Mouse (Mus musculus): ENCODE results near the gene Adrb1.

The Adrb1 gene

DNA sequence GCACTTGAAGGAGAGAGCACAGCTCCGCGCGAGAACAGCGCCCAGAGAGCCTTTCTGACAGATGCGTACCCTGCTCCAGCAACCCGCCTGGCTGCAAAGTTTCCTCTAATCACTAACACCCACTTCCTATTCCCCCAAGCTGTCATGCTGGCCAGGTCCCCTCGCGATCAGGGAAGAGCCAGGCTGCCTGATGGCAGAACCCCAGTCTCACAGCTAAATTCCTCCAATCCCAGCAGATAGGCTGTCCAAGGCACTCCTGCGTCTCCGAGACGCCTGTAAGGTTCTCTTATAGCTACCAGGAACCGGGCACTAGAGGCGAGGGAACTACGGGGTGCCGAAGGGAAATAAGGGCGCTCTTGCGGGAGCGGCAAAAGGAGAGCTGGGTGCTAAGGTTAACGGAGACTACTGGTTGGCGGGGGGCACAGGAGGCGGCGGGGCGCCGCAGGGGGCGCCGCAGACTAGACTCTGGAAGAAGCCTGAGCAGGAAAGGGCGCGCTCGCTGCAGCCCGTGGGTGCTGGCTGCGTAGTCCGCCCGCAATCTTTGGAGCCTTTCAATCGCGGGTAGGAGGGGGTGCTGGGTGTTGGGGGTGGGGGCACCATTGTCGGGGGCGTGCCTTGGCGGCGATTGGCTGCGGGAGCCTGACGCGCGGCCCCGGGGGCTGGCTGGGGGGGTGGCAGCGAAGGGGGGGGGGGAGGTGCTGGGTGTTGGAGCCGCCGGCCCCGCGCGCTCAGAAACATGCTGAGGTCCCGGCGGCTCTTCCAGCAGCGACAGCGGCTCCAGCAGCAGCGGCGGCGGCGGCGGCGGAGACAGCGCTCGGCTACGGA lies at the start of gene Adrb1:
Gene Adrb1 (plus strand): TSS at position 813 of the 825 bp plus-strand sequence.
- no peak for DNase-seq (ENCODE audit: extremely low spot score, low read depth, low spot score)

DNA sequence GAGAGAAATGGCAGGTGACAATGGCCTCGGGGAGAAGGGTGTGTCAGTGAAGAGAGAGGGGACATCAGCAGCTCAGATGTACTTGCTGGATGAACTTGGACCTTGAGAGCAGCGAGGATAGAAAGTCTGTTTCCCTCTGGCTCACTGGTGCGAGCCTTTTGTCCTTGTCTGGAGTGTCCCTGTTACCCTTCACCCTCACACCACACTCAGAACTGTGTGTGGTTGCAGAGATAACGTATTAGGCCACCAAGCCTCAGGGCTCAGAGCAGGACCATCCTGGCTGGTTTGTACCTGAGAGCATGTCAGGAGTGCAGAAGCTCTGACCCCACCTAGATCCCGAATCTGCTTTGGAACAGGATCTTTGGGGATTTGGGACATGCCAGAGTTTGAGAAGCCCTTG lies 46.3 kb upstream of the Adrb1 start:
- DNase-seq (ENCODE audit: extremely low spot score, low read depth, low spot score) = no peak

DNA sequence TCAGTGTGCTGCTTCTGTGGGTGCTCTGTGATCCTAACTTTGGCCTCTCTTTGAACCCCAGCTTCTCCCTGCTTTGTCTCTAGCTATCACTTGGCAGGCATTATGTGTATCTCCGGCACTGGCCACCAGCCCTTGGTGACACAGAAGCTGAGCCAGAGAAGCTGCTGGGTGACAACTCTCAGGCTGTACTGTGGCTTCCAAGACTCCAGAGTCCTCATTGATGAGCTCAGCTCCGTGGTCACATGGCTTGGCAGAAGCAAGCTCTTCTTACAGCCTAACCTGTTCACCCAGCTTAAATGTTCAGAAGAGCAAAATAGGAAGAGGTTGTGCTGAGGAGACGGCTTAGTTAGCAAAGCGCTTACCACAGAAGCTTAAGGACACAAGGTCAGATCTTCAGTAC lies 45.5 kb upstream of the Adrb1 start:
- no peak for DNase-seq (ENCODE audit: extremely low spot score, low read depth, low spot score)

DNA sequence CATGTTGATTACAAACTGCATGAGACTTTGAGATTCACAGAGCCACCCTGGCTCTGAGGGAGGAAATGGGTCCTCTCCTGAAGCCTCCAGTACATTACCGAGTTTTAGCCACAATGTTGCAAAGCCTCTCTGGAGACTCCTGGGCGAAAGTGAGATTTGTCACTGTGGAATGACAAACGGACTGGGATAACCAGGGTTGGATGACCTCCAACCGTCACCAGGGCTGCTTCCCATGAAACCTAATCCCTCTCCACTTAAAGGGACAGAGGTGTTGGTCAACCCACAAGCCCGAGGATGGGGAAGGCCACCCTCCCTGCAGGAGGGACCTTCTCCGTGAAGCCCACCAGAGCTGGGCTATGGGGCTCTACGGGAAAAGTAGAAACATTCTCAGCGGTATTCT lies 44.4 kb upstream of the Adrb1 start:
- DNase-seq (ENCODE audit: extremely low spot score, low read depth, low spot score) = no peak

DNA sequence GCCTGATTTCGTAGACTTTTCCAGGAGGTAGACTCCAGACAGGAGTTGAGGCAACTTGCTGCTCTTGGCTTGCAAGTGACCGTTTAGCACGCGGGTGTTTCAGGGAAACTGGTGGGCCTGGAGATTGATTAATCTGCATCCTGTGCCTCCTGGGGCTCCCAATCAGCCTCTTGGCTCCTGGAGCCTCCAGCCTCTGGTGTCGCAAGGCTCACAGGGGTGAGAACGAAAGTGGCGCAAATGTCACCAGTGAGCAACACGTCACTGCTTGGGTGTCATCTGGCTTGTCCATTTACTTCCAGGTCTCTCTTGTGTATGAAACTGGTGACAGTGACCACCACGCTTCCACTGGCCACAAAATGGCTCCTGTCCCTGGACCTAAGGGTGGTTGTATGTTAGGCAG lies 43.5 kb upstream of the Adrb1 start:
- DNase-seq (ENCODE audit: extremely low spot score, low read depth, low spot score) = no peak

DNA sequence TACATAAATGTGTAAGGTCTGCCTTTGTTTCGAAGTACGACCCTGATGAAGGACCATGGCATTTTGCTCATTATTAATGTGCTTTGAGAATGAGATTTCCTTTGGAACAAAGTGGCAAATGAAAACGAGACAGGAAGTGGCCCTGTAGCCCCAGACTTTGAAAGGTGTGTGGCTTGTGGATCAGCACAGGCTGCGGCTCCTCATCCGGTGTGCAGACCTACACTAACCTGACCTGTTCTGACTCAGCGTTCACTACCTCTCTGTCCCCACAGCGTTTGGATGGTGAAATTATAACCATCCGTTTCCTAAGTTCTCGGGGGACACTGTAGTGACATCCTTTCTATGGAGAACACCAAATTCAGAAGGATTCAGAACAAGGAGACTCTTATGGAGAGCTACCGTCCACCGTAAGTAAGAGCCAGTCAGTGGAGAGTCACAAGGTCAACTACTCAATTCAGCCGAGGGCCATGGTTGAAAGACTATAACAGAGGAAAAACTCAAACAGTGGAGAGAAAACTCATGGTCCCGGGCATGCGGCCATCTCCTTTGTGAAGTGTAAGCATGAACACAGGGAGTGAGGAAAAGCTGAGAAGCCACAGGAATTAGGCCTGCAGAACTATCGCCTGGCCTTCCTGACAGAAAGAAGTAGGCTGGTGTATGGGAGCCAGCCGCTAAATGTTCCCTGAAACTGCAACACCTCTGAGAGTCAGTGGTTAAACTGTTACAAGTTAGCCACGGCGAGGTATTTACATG lies 42.6 kb upstream of the Adrb1 start:
- no peak for DNase-seq (ENCODE audit: extremely low spot score, low read depth, low spot score)

DNA sequence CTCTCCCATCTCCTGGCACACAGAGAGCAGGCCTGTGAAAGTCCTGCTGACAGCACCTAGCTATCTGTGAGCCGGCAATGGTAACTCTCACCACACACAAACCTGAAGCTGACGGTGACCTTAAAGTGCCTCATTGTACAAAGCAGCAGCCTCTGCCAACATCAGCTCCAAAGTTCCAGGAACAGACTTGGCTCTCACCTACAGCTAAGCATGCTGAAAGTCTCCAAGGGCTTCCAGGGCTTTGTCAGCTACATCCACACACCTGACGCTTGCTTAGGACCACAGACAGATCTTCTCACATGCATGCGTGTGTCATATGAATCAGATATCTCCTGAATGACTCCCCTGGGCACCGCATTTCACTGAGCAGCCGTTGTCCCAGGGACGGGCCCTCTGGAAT lies 42.0 kb upstream of the Adrb1 start:
- no peak for DNase-seq (ENCODE audit: extremely low spot score, low read depth, low spot score)

DNA sequence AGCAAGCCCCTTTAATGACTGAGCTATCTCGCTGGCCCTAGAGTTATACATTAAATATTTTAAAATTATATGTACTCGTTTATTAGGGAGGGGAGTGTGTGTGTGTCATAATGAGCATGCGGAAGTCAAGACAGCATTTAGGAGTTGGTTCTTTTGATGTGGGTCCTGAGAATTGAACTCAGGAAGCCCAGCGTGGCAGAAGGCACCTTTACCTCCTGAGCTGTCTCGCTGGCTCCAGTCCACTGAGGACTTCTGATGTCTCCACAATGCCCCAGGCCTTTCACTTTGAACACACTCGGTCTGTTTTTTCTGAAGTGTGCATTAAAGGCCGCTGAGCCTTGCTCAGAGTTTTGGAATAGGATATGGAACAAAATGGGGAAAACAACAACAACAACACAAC lies 39.7 kb upstream of the Adrb1 start:
- DNase-seq (ENCODE audit: extremely low spot score, low read depth, low spot score) = no peak

DNA sequence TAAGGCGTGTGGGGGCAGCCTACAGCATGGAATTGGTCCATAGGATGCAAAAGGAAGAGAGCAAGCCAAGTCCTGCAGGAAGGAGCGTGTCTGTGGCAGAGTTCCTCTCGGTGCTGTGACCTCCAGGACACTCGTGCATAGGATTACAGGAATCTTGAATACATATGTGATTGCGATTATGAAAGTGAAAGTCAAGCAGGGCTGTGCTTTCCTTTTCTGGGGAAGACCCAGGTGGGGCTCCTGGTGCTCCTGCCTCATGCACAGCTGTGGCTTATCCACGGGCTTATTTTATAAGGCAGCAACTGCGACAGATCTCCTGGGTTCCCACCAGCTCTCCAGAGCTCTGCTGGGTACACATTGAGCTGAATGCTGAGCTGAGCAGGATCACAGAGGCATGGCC lies 39.2 kb upstream of the Adrb1 start:
- DNase-seq (ENCODE audit: extremely low spot score, low read depth, low spot score) = no peak

DNA sequence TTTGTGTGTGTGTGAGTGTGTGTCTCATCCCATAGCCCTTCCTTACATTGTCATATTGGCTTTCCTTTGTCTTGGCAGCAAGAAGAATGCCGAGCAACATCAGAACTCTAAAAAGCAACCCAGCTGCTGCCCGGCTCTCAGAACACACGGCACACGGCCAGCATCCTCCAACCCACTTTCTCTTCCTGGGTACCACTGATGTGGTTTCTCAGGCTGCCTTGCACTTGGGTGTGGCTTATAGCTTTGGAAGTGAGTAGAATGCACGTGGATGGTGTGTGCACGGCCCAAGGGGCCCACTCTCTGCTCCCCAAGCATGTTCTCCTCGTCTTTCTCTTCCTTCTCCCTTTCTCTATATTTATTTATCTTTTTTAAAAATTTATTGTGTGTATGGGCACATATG lies 36.5 kb upstream of the Adrb1 start:
- DNase-seq (ENCODE audit: extremely low spot score, low read depth, low spot score) = no peak

DNA sequence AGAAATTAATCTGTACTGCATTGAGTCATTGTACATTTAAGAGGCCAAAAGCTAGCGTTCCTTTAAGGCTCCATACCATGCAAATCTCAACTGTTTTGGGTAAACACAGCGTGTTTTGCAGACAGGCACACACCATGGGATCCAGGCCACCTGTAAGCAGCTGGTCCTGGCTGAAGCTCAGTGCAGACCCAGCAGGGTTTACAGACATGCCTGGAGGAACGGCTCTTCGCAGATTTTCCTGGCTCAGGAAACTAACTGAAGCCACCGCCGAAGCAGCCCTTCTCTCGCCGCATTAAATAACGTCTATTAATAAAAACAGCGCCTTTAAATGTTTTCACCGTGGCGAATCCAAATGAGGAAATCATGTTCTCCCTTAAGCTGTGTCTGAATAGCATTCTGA lies 35.8 kb upstream of the Adrb1 start:
- no peak for DNase-seq (ENCODE audit: extremely low spot score, low read depth, low spot score)

DNA sequence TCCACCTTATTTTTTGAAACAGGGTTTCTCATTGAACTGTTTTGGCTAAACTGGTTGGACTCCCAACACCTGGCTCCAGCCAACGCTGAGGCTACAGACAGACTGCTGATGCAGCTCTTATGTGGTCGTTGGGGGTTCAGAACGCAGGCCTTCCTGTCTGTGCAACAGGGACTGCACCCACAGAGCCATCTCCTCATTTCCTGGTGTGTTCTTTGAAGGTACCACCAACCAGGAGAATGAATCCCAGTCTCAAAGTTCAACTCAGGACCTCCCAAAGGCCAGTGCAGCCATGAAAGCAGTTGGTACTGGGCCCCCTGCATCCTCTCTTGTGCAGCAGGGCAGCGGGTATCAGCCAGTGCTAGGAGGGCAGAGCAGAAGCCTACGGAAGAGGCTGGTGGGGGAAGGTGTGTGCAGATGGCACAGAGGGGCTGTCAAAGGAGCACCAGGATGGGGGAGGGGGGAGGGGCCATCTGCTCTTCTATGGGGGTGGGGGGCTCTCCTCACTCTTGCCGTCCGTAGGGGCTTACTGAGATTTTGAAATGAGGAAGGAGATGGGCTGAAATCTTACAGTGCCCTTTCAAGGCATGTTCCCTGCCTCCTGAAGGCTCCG lies 34.9 kb upstream of the Adrb1 start:
- no peak for DNase-seq (ENCODE audit: extremely low spot score, low read depth, low spot score)

DNA sequence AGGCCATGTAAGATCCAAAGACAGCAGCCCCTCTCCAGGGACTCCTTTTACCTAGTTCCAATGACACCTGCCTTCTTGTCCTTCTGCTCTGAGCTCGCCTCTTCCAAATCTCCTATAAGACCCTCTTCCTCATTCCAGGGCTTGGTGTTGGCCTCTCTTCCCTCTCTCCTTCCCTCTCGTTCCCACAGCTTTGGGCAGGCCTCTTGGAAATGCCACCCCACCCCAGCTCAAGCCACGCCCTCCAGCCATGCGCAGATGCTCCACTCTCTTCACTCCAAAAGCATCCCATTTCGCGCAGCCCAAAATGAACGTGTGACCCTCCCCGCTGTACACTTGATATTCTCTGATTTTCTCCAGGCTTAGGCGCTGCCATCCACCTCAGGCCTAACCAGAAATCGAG lies 34.3 kb upstream of the Adrb1 start:
- no peak for DNase-seq (ENCODE audit: extremely low spot score, low read depth, low spot score)

DNA sequence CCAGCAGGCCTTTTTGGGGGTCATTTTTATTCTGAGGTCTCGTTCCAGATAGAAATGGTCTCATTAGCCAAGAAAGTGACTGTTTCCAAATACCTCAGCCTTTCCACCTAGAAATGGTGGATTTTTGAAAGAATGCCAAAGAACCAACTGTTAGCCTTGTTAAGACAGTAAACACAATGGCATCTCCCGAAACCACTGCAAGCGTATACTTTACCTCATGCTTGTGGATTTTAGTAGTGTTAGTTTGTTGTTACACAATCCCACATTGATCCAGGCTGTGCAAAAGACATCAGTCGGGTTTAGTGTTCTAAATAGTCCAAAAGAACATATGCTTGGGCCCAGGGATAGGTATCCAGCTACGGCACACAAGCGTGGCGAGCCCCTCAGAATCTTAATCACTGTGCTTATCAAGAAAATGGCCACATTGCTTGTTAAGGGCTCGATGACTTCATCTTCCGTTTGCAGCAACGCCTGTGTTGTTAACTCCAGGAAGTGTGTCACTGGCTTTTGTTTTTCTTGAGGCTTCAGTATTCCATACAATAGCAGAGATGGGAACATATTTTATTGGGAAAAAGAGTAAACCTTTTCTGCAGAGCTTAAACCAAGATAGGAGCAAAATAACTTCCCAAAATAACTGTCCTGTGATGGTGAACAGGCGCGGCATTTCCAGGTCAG lies 33.2 kb upstream of the Adrb1 start:
- no peak for DNase-seq (ENCODE audit: extremely low spot score, low read depth, low spot score)

DNA sequence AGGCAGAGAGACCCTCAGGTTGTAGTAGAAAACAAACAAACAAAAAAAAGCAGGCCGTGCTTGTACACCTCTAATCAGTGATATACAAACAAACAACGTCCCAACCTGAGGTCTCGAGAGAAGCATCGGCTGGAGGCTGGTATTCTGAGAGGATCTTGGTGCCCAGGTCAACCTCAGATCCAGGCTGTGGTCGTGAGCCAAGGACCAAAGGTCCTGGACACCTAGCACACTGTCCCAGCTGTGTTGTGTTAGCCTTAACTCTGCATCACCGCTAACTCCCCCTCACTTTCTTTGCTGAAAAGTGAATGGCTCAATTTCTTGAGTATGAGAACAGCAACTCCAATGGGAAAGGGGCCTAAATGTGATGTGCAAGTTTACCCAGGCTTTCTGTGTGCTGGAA lies 32.5 kb upstream of the Adrb1 start:
- no peak for DNase-seq (ENCODE audit: extremely low spot score, low read depth, low spot score)

DNA sequence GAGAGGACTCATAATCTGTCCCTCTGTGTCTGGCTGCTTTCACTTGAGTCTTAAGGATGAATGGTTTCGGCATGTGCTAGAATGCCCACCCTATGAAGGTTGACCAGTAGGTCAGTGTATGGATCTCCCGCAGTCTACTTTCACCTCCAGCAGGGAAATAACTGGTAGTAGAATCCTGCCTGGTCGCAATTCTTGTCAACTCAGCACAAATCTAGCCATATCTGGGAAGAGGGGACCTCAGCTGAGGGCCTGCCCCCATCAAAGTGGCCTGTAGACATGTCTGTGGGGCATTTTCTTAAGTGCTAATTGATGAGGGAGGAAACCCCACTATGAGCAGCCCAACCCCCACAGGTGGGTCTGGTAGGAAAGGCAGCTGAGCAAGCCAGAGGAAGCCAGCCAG lies 30.9 kb upstream of the Adrb1 start:
- no peak for DNase-seq (ENCODE audit: extremely low spot score, low read depth, low spot score)

DNA sequence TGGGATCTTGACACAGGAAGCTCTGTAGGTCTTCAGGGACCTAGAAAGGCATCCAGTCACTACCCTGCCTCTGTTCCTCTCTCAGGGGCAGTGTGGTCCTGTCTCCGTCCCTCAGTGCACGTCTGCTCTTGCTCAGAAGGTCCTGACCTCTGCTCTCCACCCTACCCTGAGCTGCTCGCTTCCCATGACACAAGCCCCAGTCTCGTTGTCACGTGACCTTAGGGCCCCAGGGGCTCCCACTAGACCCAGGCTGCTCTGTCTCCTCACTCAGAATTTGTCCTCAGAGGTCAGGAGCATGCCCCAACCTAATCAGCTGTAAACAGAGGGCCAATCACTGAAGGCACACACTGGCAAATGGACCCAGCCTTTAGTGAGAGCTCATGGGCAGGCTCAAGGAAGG lies 29.5 kb upstream of the Adrb1 start:
- no peak for DNase-seq (ENCODE audit: extremely low spot score, low read depth, low spot score)

DNA sequence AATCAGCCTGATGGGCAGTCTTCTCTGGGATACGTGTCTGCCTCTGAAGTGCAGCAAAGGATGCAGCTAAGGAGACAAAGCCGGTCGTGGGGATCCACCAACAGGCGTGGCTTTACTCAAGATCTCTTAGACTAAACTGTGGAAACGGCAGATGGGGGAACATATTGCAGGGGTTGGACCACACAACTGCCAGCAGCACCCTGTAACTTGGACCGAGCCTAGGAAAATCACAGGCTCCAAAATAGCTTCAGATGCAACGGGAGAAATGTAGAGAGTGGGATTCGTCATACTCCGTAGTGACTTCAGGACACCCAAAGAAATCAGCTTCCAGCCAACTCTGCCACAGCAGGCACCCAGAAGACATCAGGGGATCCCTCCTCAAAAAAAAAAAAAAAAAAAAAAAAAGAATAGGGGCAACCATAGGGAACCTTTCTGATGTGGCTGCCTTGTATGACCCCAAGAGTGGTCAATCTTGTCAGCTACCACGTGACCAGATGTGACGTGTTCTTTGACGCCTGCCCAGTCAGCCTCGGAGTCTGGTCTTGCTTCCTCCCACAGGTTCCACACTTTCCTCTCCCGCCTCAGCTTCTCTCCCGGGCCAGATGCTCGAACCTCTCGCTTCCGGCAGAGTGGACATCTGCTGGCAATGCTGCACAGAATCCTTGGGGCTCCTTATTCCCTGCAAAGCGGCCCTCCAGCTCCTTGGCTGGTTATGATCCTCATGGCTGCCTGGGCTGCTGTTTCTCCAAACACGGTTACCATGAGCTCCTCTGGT lies 24.4 kb upstream of the Adrb1 start:
- no peak for DNase-seq (ENCODE audit: extremely low spot score, low read depth, low spot score)

DNA sequence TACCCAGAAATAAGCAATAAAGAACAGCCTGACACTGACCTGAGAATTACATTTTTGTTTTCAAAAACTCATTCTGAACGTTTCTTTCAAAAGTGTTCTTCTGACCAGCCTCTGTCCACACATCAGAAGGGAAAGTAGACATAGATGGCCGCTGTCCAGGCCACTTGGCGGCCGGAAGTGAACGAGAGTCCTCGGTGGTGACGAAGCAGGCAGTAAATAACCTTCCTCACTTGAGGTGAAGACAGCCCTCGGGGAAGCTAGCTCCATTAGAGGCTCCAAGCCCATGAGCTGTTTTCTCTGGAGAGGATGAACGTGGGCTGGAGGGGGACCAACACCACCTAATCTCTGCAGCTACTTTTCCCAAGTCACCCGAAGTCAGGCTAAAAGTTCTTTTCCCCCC lies 21.2 kb upstream of the Adrb1 start:
- DNase-seq (ENCODE audit: extremely low spot score, low read depth, low spot score) = no peak

DNA sequence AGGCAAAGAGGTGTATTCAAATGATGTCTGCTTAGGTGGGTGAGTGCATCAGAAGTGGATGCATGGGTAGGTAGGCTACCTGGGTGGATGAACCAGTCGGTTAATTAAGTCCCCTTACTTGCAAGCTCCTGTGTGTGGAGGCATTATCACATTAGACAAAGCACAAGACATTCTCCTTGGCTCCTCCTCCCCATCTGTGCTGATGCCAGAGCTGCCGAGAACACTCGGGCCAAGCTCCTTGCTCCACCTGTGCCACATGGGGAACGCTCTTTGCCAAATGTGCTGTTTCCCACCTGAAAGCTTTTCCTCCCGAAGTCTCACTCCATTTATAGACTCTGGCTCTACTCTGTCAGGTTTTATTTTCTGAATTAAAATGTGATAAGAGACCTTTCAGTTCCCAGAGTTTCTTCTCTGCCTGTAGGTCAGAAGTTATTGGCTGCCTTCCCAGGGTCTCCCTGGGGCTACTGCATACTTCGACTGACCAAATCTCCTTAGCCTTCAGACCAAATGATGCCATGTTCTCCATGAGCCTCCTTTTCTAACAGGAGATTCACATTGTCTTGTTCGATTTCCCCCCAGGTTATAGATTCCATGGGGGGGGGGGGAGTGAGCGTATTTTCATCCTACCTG lies 20.5 kb upstream of the Adrb1 start:
- DNase-seq (ENCODE audit: extremely low spot score, low read depth, low spot score) = no peak
